Mouse (Mus musculus) megakaryocyte, embryonic 14.5 days (primary cell): ENCODE measurements around the gene Gpr157.

ENCODE experiments used
- FLI1 ChIP-seq: IDR thresholded peaks from 2 replicates; pipeline ENCODE4 v1.6.1; 2012; ENCODE audit warnings: low read length, inconsistent platforms, mixed read lengths
- GATA1 ChIP-seq: IDR thresholded peaks from 3 replicates; pipeline ENCODE4 v1.6.1; 2012; ENCODE audit warnings: mixed read lengths, low read length, inconsistent platforms, borderline replicate concordance

- no peak for TF ChIP-seq GATA1
- TF ChIP-seq FLI1, result no peak
Observed at GRCm38 (mm10) chr4:150152483-150152882, 65.3 kb downstream of the Gpr157 start.
